Mouse (Mus musculus) neural tube, embryonic 11.5 days (tissue): ENCODE results near the gene Tesmin. TPM values are rescaled to one million over a fixed set of nuclear protein-coding genes. Genes with fewer than 3 reads are reported as not detected.
A peak's percentile ranks its signal among the peaks of the same experiment; 100 is the strongest.

ENCODE experiments used
- ATAC-seq: fragments of 200-750 bp; cut with Nextera tagmentation; 2 replicates; pipeline ENCODE4 v1.8.0; 2017; ENCODE audit warnings: moderate number of reproducible peaks, mild to moderate bottlenecking, moderate TSS enrichment, moderate library complexity; ENCODE audit not compliant: insufficient read depth, low FRiP score, low TSS enrichment
- DNase-seq: peaks from one replicate; pipeline ENCODE4 v3.0.0-alpha.2; 2015; ENCODE audit warnings: low spot score
- H3K27ac ChIP-seq: fragments of 300-500 bp; sonication (generic); 2 replicates; pipeline ENCODE4 v1.5.1; 2014; ENCODE audit warnings: low read depth, mild to moderate bottlenecking, low read length
- H3K27me3 ChIP-seq: fragments of 300-500 bp; sonication (generic); 2 replicates; pipeline ENCODE4 v1.6.1; 2014; ENCODE audit warnings: mild to moderate bottlenecking, low read length, mixed read lengths; ENCODE audit not compliant: control insufficient read depth, insufficient read depth
- H3K36me3 ChIP-seq: fragments of 300-500 bp; sonication (generic); 2 replicates; pipeline ENCODE4 v1.6.1; 2014; ENCODE audit warnings: mild to moderate bottlenecking, low read length, moderate library complexity, mixed read lengths; ENCODE audit not compliant: control insufficient read depth, insufficient read depth
- H3K4me1 ChIP-seq: fragments of 300-500 bp; sonication (generic); 2 replicates; pipeline ENCODE4 v1.6.1; 2014; ENCODE audit warnings: low read length, mixed read lengths; ENCODE audit not compliant: control insufficient read depth, insufficient read depth
- H3K4me2 ChIP-seq: fragments of 300-500 bp; sonication (generic); 2 replicates; pipeline ENCODE4 v1.6.1; 2014; ENCODE audit warnings: low read depth, mild to moderate bottlenecking, moderate library complexity
- H3K4me3 ChIP-seq: fragments of 300-500 bp; sonication (generic); 2 replicates; pipeline ENCODE4 v1.5.1; 2014; ENCODE audit warnings: low read depth, low read length
- H3K9ac ChIP-seq: fragments of 300-500 bp; sonication (generic); 2 replicates; pipeline ENCODE4 v1.6.1; 2014; ENCODE audit warnings: mild to moderate bottlenecking, low read length
- H3K9me3 ChIP-seq: fragments of 300-500 bp; sonication (generic); 2 replicates; pipeline ENCODE4 v1.6.1; 2016; ENCODE audit warnings: low read length; ENCODE audit not compliant: control insufficient read depth
- WGBS: fragments of 180-500 bp; shearing (Covaris S2); extraction: QIAGEN DNeasy Blood & Tissue Kit; methylation state at CpG from one replicate; pipeline ENCODE4 v1.1.7; 2014; 5-methylcytosine and 5-hydroxymethylcytosine counted together
- polyA plus RNA-seq: library from polyadenylated mRNA; unstranded; fragments of >200 nt; fragmentation: Nextera tagmentation; extraction: Ambion mirVana; gene quantifications from 2 replicates; pipeline ENCODE4 v1.2.1, GENCODE M21; 2014

Gene Tesmin
- polyA plus RNA-seq, 1 experiment from 2014 or later = 0.13 TPM

DNA sequence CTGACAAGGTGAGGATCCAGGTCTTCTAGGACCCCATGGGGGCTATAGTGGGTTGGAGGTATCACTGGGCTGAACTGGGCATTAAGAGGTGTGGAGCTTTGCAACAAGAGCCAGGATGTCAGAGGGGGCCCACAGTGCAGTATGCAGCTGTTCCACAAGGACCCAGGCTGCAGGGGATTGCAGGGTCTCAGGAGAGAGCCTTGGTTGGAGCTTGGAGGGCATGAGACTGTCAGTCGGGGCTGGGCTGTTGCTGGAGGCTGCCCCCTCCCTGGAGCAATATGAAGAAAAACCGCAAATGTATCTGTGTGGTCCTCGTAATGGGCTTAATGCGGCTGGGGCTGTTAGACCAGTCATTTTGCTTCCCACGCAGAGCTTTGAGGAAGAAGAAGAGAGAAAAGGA lies 52.0 kb downstream of the Tesmin start:
- DNase-seq = no peak
- no peak overlapping the region for H3K4me2 ChIP-seq

DNA sequence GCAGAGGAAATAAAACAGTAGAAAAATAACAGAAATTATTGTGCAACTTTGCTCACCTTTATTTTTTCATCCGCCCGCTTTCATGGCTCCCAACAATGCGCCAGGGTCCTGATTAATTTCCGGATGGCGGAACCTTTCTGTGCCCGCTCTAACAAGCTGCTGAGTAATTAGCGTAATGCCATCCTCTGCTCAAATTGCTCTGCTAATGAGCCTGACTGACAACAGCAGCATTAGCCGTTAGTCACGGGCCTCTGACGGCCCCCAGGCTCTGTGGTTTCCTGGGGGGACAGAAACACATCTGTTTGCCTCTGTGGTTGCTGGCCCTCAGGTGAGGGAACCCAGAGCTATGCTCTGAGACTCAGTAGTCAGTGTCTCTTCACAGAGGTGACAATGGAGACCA lies 52.4 kb downstream of the Tesmin start:
- no peaks in the 10 kb centered on the region for H3K9me3 ChIP-seq
- H3K36me3 ChIP-seq = no peaks in the 10 kb centered on the region
- no peaks in the 10 kb centered on the region for H3K4me1 ChIP-seq
- DNase-seq (no peak), ATAC-seq (no peak)
- no peak overlapping the region for H3K4me3 ChIP-seq
- 43% methylated on average over 10 of the region's 10 CpGs for WGBS
- H3K27ac ChIP-seq = no peak overlapping the region
- no peak overlapping the region for H3K9ac ChIP-seq
- H3K4me2 ChIP-seq = no peak overlapping the region
- H3K27me3 ChIP-seq = no peaks in the 10 kb centered on the region

More for the DNA sequence above, 52.0 kb downstream of the Tesmin start:
- no peaks in the 10 kb centered on the region for H3K36me3 ChIP-seq
- H3K27me3 ChIP-seq = no peaks in the 10 kb centered on the region
- H3K9me3 ChIP-seq = no peaks in the 10 kb centered on the region
- no peak overlapping the region for H3K9ac ChIP-seq
- no peaks in the 10 kb centered on the region for H3K4me1 ChIP-seq
- no peak overlapping the region for H3K4me3 ChIP-seq
- whole genome bisulfite sequencing = 49% methylated on average over 5 of the region's 5 CpGs
- no peak overlapping the region for H3K27ac ChIP-seq
- ATAC-seq = no peak

DNA sequence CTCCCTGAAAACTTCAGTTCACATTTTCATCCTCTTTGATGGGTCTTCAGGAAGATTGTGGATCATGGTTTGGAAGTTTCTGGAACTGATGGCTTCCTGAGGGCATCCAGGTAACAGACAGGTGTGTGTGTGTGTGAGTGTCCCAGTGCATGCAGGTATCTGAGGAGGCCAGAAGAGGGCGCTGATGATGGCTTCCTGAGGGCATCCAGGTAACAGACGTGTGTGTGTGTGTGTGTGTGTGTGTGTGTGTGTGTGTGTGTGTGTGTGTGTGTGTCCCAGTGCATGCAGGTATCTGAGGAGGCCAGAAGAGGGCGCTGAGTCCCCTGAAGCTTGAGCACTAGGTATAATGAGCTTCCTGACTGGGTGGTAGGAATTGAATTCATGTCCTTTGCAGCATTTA lies 58.7 kb downstream of the Tesmin start:
- 70% methylated on average over 2 of the region's 3 CpGs for WGBS
- no peaks in the 10 kb centered on the region for H3K36me3 ChIP-seq

DNA sequence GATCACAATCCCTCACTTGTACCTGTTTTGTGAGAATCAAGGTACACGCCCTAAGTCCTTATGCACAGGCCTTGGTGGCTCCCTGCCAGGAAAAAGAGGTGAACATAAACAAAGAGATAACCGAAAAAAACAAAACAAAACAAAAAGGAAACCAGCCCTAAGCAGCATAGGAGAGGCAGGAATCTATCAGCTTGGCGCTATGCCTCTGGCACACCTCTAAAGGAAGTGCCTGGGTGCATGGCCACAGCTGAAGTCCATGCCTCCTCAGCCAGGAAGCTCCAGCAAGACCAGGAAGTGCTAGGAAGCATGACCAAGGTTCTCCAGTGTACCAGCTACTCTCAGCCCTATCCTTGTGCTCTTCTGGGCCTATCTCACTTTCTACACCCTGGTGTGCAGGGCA lies 60.6 kb downstream of the Tesmin start:
- 83% methylated on average over 3 of the region's 3 CpGs for WGBS
- no peaks in the 10 kb centered on the region for H3K36me3 ChIP-seq
- no peak overlapping the region for H3K27ac ChIP-seq
- no peaks in the 10 kb centered on the region for H3K4me1 ChIP-seq
- ATAC-seq (no peak), DNase-seq (no peak)
- no peaks in the 10 kb centered on the region for H3K27me3 ChIP-seq
- H3K9me3 ChIP-seq = no peaks in the 10 kb centered on the region
- H3K9ac ChIP-seq = no peak overlapping the region
- H3K4me3 ChIP-seq = no peak overlapping the region
- H3K4me2 ChIP-seq = no peak overlapping the region

More for the DNA sequence above, 58.7 kb downstream of the Tesmin start:
- H3K9ac ChIP-seq = no peak overlapping the region
- ATAC-seq (no peak), DNase-seq (no peak)
- H3K4me3 ChIP-seq = no peak overlapping the region
- no peaks in the 10 kb centered on the region for H3K27me3 ChIP-seq
- no peak overlapping the region for H3K4me2 ChIP-seq
- H3K4me1 ChIP-seq = no peaks in the 10 kb centered on the region
- H3K27ac ChIP-seq = no peak overlapping the region
- H3K9me3 ChIP-seq = no peaks in the 10 kb centered on the region

DNA sequence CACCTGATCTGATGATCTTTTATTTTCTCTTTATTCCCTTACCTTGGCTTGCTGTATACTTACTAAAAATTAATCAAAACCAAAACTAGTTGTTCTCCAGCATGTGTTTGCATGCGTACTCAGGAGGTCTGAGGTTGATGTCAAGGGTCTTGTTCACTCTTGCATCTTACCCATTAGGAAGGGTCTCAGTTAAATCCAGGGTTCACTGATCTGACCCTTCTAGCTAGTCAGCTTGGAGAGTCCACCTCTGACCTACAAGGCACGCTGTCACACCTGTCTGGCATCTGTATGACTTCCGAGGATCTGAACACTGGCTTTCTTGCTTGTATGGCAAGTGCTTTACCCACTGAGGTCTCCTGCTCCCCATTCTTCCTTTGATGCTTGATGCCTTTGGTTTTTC lies 62.1 kb downstream of the Tesmin start:
- Histone ChIP-seq H3K4me1 (no peaks in the 10 kb centered on the region), H3K27me3 (no peaks in the 10 kb centered on the region), H3K27ac (no peak overlapping the region), H3K36me3 (no peaks in the 10 kb centered on the region), H3K4me3 (no peak overlapping the region), H3K9me3 (no peaks in the 10 kb centered on the region), H3K9ac (no peak overlapping the region), H3K4me2 (no peak overlapping the region)
- ATAC-seq = no peak
- no peak for DNase-seq
- WGBS = 99% methylated on average over 3 of the region's 3 CpGs

DNA sequence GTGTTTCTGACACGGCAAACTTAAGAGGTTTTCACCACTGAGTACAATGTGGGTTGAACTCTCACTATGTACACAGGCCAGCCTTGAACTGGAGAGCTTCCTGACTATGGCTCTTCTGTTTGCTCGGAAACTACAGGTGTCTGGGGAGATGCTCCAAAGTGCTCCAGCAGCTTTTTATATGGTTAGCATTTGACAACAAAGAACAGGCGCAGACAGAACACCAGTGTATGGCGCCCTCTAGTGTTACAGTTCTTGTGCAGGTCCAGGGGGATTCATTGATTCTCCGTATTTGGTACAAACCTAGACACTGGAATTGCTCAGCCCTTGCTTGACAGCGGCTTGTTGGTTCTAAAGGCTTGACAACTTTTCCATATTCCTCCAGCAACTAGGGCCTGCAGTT lies 62.5 kb downstream of the Tesmin start:
- Histone ChIP-seq H3K4me2 (no peak overlapping the region), H3K4me1 (no peaks in the 10 kb centered on the region), H3K9ac (no peak overlapping the region), H3K27me3 (no peaks in the 10 kb centered on the region), H3K36me3 (no peaks in the 10 kb centered on the region), H3K9me3 (no peaks in the 10 kb centered on the region), H3K4me3 (no peak overlapping the region), H3K27ac (no peak overlapping the region)
- WGBS = 32% methylated on average over 6 of the region's 6 CpGs
- peak; percentile 79 for DNase-seq
- ATAC-seq = peak; percentile 73; the same call in 1 of the 2 replicates

DNA sequence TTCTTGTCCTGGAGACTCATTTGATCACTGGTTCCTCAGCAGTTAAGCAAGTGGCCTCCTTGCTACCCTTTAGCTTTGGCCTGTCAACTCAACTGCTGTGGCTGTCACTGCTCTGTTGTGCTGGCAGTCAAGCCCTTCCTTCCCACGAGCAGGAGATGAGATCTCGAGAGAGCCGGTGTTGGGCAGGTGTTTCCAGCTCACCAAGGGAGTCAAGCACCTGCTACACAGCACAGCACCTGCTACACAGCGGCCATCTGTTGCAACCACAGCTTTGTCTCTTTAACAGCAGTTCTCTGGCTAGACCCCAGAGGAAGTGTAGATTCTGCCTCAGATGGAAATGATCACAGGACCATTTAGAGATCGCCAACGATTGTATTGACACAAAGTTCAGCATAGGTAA lies 63.0 kb downstream of the Tesmin start:
- no peaks in the 10 kb centered on the region for H3K9me3 ChIP-seq
- H3K27me3 ChIP-seq = no peaks in the 10 kb centered on the region
- WGBS = 59% methylated on average over 6 of the region's 6 CpGs
- H3K4me3 ChIP-seq = no peak overlapping the region
- no peak overlapping the region for H3K9ac ChIP-seq
- peaks cover under 1% of the 10 kb centered on the region for H3K36me3 ChIP-seq
- no peaks in the 10 kb centered on the region for H3K4me1 ChIP-seq
- DNase-seq (no peak), ATAC-seq (no peak)
- H3K4me2 ChIP-seq = no peak overlapping the region
- 0 out of 2 replicates have a peak overlapping the region, but pooled peaks have one; percentile 39 for H3K27ac ChIP-seq

Other genes with a start within 250 kb of the Tesmin start
- gene Mrpl21, start 106.0 kb upstream of the Tesmin start, polyA plus RNA-seq = 121 and 122 TPM in 2 replicates
- 7.7 and 8.0 TPM in 2 replicates for gene Ighmbp2, start 105.8 kb upstream of the Tesmin start, polyA plus RNA-seq
- 6.6 and 8.0 TPM in 2 replicates for gene Cpt1a, start 66.5 kb upstream of the Tesmin start, polyA plus RNA-seq
- 4.0 and 5.3 TPM in 2 replicates for gene Gal, start 25.7 kb downstream of the Tesmin start, polyA plus RNA-seq
- gene Ppp6r3, start 186.9 kb downstream of the Tesmin start, polyA plus RNA-seq = 85.0 and 88.5 TPM in 2 replicates